Mouse (Mus musculus) pancreas, adult 10 weeks (tissue): ENCODE measurements around the gene Serpinb1b. TPM values are rescaled to one million over a fixed set of nuclear protein-coding genes. Genes with fewer than 3 reads are reported as not detected.

Experiments
- polyA plus RNA-seq: library from polyadenylated mRNA; stranded (reverse); fragments of 350-450 nt; fragmentation: Illumina TruSeq; extraction: RNeasy Lipid Tissue Mini Kit (QIAGEN cat#74804); gene quantifications from one replicate; pipeline ENCODE4 v1.2.3, GENCODE M21; 2015; ENCODE audit warnings: low read depth, low replicate concordance; ENCODE audit not compliant: insufficient read depth

Serpinb1b gene
- polyA plus RNA-seq: not detected

GRCm38 (mm10) chr13:33078056-33078705, at the start of gene Serpinb1b:
Serpinb1b (plus strand) TSS chr13:33078575.

Other genes with a start within 250 kb of the Serpinb1b start
- gene Serpinb1a, start 227.4 kb upstream of the Serpinb1b start, polyA plus RNA-seq: 33.7 TPM
- gene Serpinb1c, start 180.4 kb upstream of the Serpinb1b start, polyA plus RNA-seq: not detected
- 9.6 TPM for gene Serpinb6b, start 113.4 kb upstream of the Serpinb1b start, polyA plus RNA-seq
- 5.0 TPM for gene Serpinb9, start 75.3 kb upstream of the Serpinb1b start, polyA plus RNA-seq
- 0.24 TPM for gene Serpinb9b, start 51.2 kb upstream of the Serpinb1b start, polyA plus RNA-seq
- not detected for gene Serpinb9c, start 81.2 kb downstream of the Serpinb1b start, polyA plus RNA-seq
- gene Serpinb9d, start 114.4 kb downstream of the Serpinb1b start, polyA plus RNA-seq: not detected
- gene Serpinb9e, start 171.0 kb downstream of the Serpinb1b start, polyA plus RNA-seq: not detected
- not detected for gene Serpinb9f, start 245.5 kb downstream of the Serpinb1b start, polyA plus RNA-seq